Mouse (Mus musculus): ENCODE measurements around the gene Nhlrc2. TPM values are rescaled to one million over a fixed set of nuclear protein-coding genes. Genes with fewer than 3 reads are reported as not detected.

Nhlrc2 gene
- polyA plus RNA-seq, 1 experiment from 2014 or later, result 16.2 TPM

DNA sequence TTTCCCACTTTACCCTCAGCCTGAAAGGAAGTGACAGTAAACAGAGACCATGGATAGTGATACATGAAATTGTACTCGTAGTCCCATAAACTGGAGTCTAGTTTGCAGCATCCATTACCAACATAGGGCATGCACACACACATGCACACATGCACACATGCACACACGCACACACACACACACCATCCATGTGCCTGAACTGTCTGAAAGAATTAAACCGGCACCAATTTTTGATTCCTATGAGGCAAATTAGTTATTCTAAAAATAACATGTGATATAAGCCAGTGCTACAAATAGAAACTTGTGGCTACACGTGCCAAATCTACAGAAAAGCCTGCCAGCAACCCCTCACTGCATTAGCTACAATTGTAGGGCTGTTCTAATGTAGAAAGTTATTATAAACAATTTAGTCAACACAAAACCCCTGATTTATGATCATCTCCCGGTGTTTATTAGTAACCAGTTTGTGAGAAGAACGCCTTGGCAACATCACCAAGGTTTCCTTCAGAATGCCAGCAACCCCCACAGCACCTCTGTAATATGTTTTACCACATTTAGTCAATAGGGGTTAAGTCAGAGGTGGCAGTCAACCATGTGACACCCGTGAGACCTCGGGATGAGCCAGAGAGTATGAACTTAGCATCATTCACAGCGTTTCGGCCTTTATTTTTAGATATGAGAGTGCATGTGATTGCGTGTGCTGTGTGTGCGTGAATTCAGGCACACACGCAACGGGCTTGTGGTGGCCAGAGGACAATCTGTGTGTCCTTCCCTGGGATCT is 14.6 kb upstream of the Nhlrc2 start:
- WGBS, result 94% methylated on average over 14 of the region's 14 CpGs

DNA sequence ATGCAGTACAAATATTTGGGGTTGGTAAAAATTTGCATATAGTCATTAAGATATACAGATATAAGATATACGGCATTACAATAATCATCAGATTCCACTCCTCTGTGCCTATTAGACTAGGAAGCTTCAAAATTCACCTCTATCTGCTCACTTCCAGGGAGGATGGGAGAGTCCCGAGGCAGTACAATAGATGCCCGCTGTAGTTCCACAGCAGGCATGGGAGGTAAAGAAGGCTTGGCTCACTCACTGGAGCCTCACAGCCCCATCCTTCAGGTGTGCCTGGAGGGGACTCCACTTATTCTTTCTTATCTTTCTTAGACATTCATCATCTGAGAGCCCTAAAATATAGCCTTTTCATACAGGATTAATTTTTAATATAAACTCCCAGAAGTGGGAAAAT is 13.7 kb upstream of the Nhlrc2 start:
- DNase-seq (ENCODE audit: low spot score) (no peak), ATAC-seq (replicated peaks; ENCODE audit: insufficient number of reproducible peaks, low FRiP score, low TSS enrichment, low read depth) (no peak)
- H3K9me3 ChIP-seq (replicated peaks; ENCODE audit: control insufficient read depth, low read length), result no peaks in the 10 kb centered on the region
- H3K27ac ChIP-seq (replicated peaks; ENCODE audit: low read depth, low read length), result no peak overlapping the region
- no peak overlapping the region for H3K4me2 ChIP-seq (ENCODE audit: low read depth, low read length)
- H3K36me3 ChIP-seq (replicated peaks; ENCODE audit: control insufficient read depth, insufficient read depth, low read depth, low read length), result no peaks in the 10 kb centered on the region; the same call in 1 of the 2 replicates
- 86% methylated on average over 3 of the region's 3 CpGs for WGBS
- no peaks in the 10 kb centered on the region for H3K4me1 ChIP-seq (ENCODE audit: control insufficient read depth, insufficient read depth, low read length)
- H3K27me3 ChIP-seq (ENCODE audit: control insufficient read depth, insufficient read depth, low read length), result no peaks in the 10 kb centered on the region
- H3K9ac ChIP-seq (replicated peaks; ENCODE audit: low read length), result no peak overlapping the region
- no peak overlapping the region for H3K4me3 ChIP-seq (ENCODE audit: low read depth, low read length)

More for the DNA sequence above, 14.6 kb upstream of the Nhlrc2 start:
- no peak overlapping the region for H3K4me2 ChIP-seq (ENCODE audit: low read depth, low read length)
- ATAC-seq (replicated peaks; ENCODE audit: insufficient number of reproducible peaks, low FRiP score, low TSS enrichment, low read depth) (no peak), DNase-seq (ENCODE audit: low spot score) (no peak)
- H3K9ac ChIP-seq (replicated peaks; ENCODE audit: low read length), result no peak overlapping the region
- H3K36me3 ChIP-seq (replicated peaks; ENCODE audit: control insufficient read depth, insufficient read depth, low read depth, low read length), result no peaks in the 10 kb centered on the region; the same call in 1 of the 2 replicates
- H3K27ac ChIP-seq (replicated peaks; ENCODE audit: low read depth, low read length), result no peak overlapping the region
- no peaks in the 10 kb centered on the region for H3K4me1 ChIP-seq (ENCODE audit: control insufficient read depth, insufficient read depth, low read length)
- no peak overlapping the region for H3K4me3 ChIP-seq (ENCODE audit: low read depth, low read length)
- H3K9me3 ChIP-seq (replicated peaks; ENCODE audit: control insufficient read depth, low read length), result no peaks in the 10 kb centered on the region
- H3K27me3 ChIP-seq (ENCODE audit: control insufficient read depth, insufficient read depth, low read length), result no peaks in the 10 kb centered on the region

DNA sequence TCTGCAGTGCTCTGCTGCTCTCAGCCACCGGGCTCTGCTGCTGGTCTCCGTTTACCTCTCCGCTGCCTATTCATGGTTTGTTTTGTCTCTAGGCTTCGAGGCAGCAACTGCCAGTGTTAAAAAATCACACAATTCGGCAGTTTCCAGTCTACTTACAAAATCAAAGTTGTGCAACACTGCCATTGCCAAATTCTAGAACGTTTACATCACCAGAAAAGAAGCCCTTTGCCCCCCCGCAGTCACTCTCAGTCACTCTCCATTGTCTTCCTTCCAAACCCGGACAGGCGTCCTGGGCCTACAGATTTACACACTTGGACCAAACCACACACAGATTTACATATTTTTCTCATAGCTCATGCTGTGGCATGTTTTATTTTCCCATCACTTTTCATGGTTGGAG is 13.0 kb upstream of the Nhlrc2 start:
- 87% methylated on average over 9 of the region's 9 CpGs for WGBS

DNA sequence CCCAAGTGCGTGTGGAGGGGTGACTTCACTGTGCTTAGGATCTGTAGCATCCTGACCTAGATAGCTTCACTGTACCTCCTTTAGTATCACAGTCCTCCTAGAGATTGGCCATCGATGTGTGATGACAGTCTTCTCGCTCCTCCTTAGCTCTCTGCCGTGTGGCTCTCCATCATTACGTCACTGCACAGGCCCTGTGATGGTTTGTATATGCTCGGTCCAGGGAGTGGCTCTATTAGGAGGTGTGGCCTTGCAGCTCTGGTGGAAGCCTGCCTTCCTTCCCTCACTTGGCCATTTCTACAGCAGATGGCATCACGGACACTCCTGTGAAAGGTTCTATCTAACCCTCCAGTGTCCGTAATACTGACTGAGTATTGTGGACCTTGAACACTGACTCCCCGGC is 12.3 kb upstream of the Nhlrc2 start:
- Histone ChIP-seq H3K27ac (replicated peaks; ENCODE audit: low read depth, low read length) (no peak overlapping the region), H3K27me3 (ENCODE audit: control insufficient read depth, insufficient read depth, low read length) (no peaks in the 10 kb centered on the region), H3K9me3 (replicated peaks; ENCODE audit: control insufficient read depth, low read length) (no peaks in the 10 kb centered on the region), H3K36me3 (replicated peaks; ENCODE audit: control insufficient read depth, insufficient read depth, low read depth, low read length) (no peaks in the 10 kb centered on the region; the same call in 1 of the 2 replicates), H3K4me3 (ENCODE audit: low read depth, low read length) (no peak overlapping the region), H3K4me1 (ENCODE audit: control insufficient read depth, insufficient read depth, low read length) (no peaks in the 10 kb centered on the region), H3K9ac (replicated peaks; ENCODE audit: low read length) (no peak overlapping the region), H3K4me2 (ENCODE audit: low read depth, low read length) (no peak overlapping the region)
- ATAC-seq (replicated peaks; ENCODE audit: insufficient number of reproducible peaks, low FRiP score, low TSS enrichment, low read depth), result no peak
- no peak for DNase-seq (ENCODE audit: low spot score)
- WGBS, result 90% methylated on average over 9 of the region's 9 CpGs

More for the DNA sequence above, 13.0 kb upstream of the Nhlrc2 start:
- DNase-seq (ENCODE audit: low spot score) (no peak), ATAC-seq (replicated peaks; ENCODE audit: insufficient number of reproducible peaks, low FRiP score, low TSS enrichment, low read depth) (no peak)
- no peaks in the 10 kb centered on the region for H3K27me3 ChIP-seq (ENCODE audit: control insufficient read depth, insufficient read depth, low read length)
- H3K4me2 ChIP-seq (ENCODE audit: low read depth, low read length), result no peak overlapping the region
- H3K9ac ChIP-seq (replicated peaks; ENCODE audit: low read length), result no peak overlapping the region
- H3K4me3 ChIP-seq (ENCODE audit: low read depth, low read length), result no peak overlapping the region
- no peak overlapping the region for H3K27ac ChIP-seq (replicated peaks; ENCODE audit: low read depth, low read length)
- no peaks in the 10 kb centered on the region for H3K9me3 ChIP-seq (replicated peaks; ENCODE audit: control insufficient read depth, low read length)
- H3K4me1 ChIP-seq (ENCODE audit: control insufficient read depth, insufficient read depth, low read length), result no peaks in the 10 kb centered on the region
- H3K36me3 ChIP-seq (replicated peaks; ENCODE audit: control insufficient read depth, insufficient read depth, low read depth, low read length), result no peaks in the 10 kb centered on the region; the same call in 1 of the 2 replicates

DNA sequence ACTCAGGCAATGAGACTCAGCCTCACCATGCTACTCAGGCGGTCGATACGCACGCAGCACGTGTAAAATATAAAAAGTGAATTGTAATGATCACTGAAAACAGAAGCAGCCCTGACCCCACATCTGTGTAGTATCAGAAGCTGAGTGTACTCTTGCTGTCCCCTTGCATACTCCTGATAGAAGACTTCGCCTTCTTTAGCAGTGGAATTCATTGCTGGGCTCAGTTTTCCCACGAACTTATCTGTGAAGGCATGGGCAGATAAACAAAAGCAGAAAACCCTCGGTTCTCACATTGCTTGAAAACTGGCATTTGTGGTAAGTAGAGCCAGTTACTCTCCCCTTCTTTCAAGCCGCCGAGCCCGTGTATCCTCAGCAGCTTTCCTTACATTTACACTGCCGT is 4.7 kb upstream of the Nhlrc2 start:
- no peak overlapping the region for H3K4me2 ChIP-seq (ENCODE audit: low read depth, low read length)
- DNase-seq (ENCODE audit: low spot score), result no peak

DNA sequence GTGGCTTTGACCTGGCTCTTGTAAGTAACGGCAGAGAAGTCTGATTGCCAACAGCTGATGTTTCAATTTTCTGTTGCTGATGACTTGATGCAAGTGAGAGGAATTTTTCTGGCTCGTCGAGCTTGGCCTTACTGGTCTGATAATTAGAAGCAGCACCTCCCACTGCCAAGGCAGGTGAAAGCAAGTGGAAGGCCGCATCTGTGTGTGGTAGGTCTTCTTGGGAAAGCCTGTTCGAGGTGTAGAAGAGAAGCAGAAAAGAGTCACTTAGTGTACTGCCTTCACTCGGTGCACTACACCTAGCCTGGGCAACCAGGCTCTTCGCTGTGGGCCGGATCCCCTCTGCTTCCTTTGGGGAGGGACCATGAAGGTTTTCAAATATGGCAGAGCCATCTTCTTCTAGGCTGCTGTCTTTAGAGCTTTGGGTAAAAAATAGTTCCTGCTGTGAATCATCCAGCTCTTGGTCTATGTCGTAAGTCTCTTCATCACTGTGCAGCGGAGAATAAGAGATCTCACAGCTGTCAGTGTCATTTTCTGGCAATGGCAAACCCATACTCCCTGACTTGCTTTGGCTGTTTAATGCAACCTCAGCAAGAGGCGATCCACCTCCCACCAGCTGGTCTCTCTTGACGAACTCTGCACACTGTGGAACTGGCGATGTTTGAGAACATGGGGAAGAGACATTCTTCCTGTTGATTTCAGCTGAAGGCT is 3.2 kb upstream of the Nhlrc2 start:
- ATAC-seq (replicated peaks; ENCODE audit: insufficient number of reproducible peaks, low FRiP score, low TSS enrichment, low read depth) (no peak), DNase-seq (ENCODE audit: low spot score) (no peak)
- Histone ChIP-seq H3K4me3 (ENCODE audit: low read depth, low read length) (no peak overlapping the region), H3K4me1 (ENCODE audit: control insufficient read depth, insufficient read depth, low read length) (no peaks in the 10 kb centered on the region), H3K4me2 (ENCODE audit: low read depth, low read length) (no peak overlapping the region), H3K27me3 (ENCODE audit: control insufficient read depth, insufficient read depth, low read length) (no peaks in the 10 kb centered on the region), H3K9me3 (replicated peaks; ENCODE audit: control insufficient read depth, low read length) (no peaks in the 10 kb centered on the region), H3K27ac (replicated peaks; ENCODE audit: low read depth, low read length) (no peak overlapping the region), H3K9ac (replicated peaks; ENCODE audit: low read length) (no peak overlapping the region), H3K36me3 (replicated peaks; ENCODE audit: control insufficient read depth, insufficient read depth, low read depth, low read length) (no peaks in the 10 kb centered on the region)
- WGBS, result 90% methylated on average over 13 of the region's 13 CpGs

More for the DNA sequence above, 4.7 kb upstream of the Nhlrc2 start:
- Histone ChIP-seq H3K9me3 (replicated peaks; ENCODE audit: control insufficient read depth, low read length) (no peaks in the 10 kb centered on the region), H3K4me1 (ENCODE audit: control insufficient read depth, insufficient read depth, low read length) (no peaks in the 10 kb centered on the region), H3K36me3 (replicated peaks; ENCODE audit: control insufficient read depth, insufficient read depth, low read depth, low read length) (no peaks in the 10 kb centered on the region), H3K27me3 (ENCODE audit: control insufficient read depth, insufficient read depth, low read length) (no peaks in the 10 kb centered on the region), H3K27ac (replicated peaks; ENCODE audit: low read depth, low read length) (no peak overlapping the region), H3K9ac (replicated peaks; ENCODE audit: low read length) (no peak overlapping the region), H3K4me3 (ENCODE audit: low read depth, low read length) (no peak overlapping the region)
- ATAC-seq (replicated peaks; ENCODE audit: insufficient number of reproducible peaks, low FRiP score, low TSS enrichment, low read depth), result no peak
- WGBS, result 94% methylated on average over 12 of the region's 12 CpGs

DNA sequence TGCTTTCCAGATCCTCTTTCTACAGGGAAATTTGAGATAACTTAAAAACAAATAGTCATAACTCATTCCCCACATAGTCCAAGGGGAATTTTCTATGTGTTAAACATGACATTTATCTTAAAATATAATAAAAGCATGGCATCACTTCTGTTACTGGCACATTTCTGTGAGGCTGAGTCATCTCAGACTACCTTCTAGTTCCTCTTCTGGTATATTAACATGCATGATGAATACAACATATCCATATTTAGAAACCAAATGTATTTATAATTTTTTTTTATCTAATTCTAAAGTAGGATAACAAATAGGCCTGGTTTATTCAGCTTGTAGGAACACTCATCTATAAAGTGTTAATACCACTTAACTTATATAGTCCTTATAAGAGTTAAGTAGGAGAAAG is 2.0 kb upstream of the Nhlrc2 start:
- no peak overlapping the region for H3K4me3 ChIP-seq (ENCODE audit: low read depth, low read length)
- no peak for ATAC-seq (replicated peaks; ENCODE audit: insufficient number of reproducible peaks, low FRiP score, low TSS enrichment, low read depth)
- H3K27me3 ChIP-seq (ENCODE audit: control insufficient read depth, insufficient read depth, low read length), result no peaks in the 10 kb centered on the region
- no peak for DNase-seq (ENCODE audit: low spot score)
- no peaks in the 10 kb centered on the region for H3K36me3 ChIP-seq (replicated peaks; ENCODE audit: control insufficient read depth, insufficient read depth, low read depth, low read length)
- no peak overlapping the region for H3K9ac ChIP-seq (replicated peaks; ENCODE audit: low read length)
- H3K27ac ChIP-seq (replicated peaks; ENCODE audit: low read depth, low read length), result no peak overlapping the region
- no peak overlapping the region for H3K4me2 ChIP-seq (ENCODE audit: low read depth, low read length)
- H3K9me3 ChIP-seq (replicated peaks; ENCODE audit: control insufficient read depth, low read length), result no peaks in the 10 kb centered on the region
- no peaks in the 10 kb centered on the region for H3K4me1 ChIP-seq (ENCODE audit: control insufficient read depth, insufficient read depth, low read length)
